Mouse (Mus musculus) embryonic stem cell, embryonic (primary cell): ENCODE data around the gene Fam161b.
"Not testable (repeated sequence)": the region's sequence is repeated elsewhere in the genome, so short reads cannot be mapped to it uniquely, and the experiment has no call there.

Experiments used
- CTCF ChIA-PET, 4 experiments: fragments of 300-600 bp in 2 of 4; fragments of 350-600 bp in 2 of 4; sonication (Branson Sonifier 250); formaldehyde crosslinking; loops; one replicate each; lab custom pipeline; 2022; ENCODE audit warnings: inconsistent platforms in 2 of 4; lab: Charles Lee
- POLR2A ChIA-PET, 4 experiments: fragments of 300-600 bp in 2 of 4; fragments of 350-600 bp in 2 of 4; sonication (Branson Sonifier 250); formaldehyde crosslinking; loops; one replicate each; lab custom pipeline; 2022; ENCODE audit warnings: antibody characterized with exemption in 4 of 4, inconsistent platforms in 1 of 4; lab: Charles Lee

The Fam161b gene

GRCm38 (mm10) chr12:84390336-84390735 lies 28.7 kb upstream of the Fam161b start:
- POLR2A ChIA-PET, result no interaction called here

GRCm38 (mm10) chr12:84388774-84389400 lies 27.3 kb upstream of the Fam161b start:
- POLR2A ChIA-PET, result interaction anchor here in 3 of 4 experiments (0.7 to 1.9 kb wide), 4 partner anchors 11 to 640 kb away, joined by 3 to 6 read pairs (median 4); partner anchors contain the start of genes Bbof1 (in 2 of the 3) and Entpd5 (in 2 of the 3)
- CTCF ChIA-PET, result no interaction called here

More at GRCm38 (mm10) chr12:84390336-84390735, 28.7 kb upstream of the Fam161b start:
- CTCF ChIA-PET, result no interaction called here

- POLR2A ChIA-PET, result interaction anchor here in 2 of 4 experiments (1.0 to 1.9 kb wide), 5 partner anchors 11 to 71 kb away, joined by 3 to 6 read pairs (median 3); partner anchors contain the start of genes Bbof1 (in 2 of the 2), Entpd5 (in 2 of the 2), Rnf113a2 (in 1 of the 2) and Zfp410 (in 1 of the 2)
- CTCF ChIA-PET, result interaction anchor here in 1 of 4 experiments (1.1 kb wide), 1 partner anchor 11 kb away, joined by 4 read pairs; no protein-coding TSS in a partner anchor
These were observed 26.5 kb upstream of the Fam161b start for GRCm38 (mm10) chr12:84388097-84388496.

DNA sequence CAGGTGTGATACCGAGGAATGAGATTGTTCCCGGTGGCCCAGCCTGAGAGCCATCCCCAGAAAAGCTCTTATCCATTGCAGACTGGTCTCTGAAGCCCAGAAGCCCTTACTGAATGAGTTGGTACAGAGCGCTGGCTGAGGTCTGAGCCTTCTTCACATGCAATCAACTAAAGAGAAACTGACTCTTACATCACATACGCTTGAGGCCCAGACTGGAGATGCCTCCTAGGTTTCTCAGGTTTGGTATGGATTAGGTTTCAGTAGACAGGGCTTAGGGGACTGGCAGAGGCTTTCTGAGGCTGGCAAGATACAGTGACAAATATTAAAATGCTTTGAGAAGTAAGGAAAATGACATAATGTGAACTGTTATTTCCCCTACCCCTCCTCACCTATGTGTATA lies 23.8 kb upstream of the Fam161b start:
- ChIA-PET POLR2A (interaction anchor here in 3 of 4 experiments (0.5 to 1.2 kb wide), 5 partner anchors 8 to 611 kb away, joined by 3 to 4 read pairs (median 3); partner anchors contain the start of genes Bbof1 (in 1 of the 3) and Entpd5 (in 1 of the 3)), CTCF (no interaction called here)

GRCm38 (mm10) chr12:84384644-84385081 lies 23.0 kb upstream of the Fam161b start:
- ChIA-PET POLR2A (interaction anchor here in 1 of 4 experiments (0.5 to 1.0 kb wide), 2 partner anchors 10 to 17 kb away, joined by 3 read pairs; no protein-coding TSS in a partner anchor), CTCF (no interaction called here)

- ChIA-PET POLR2A (interaction anchor here in 2 of 4 experiments (1.0 to 2.0 kb wide), 3 partner anchors 10 to 69 kb away, joined by 3 to 4 read pairs (median 4); partner anchors contain the start of genes Aldh6a1 (in 1 of the 2) and Lin52 (in 1 of the 2)), CTCF (no interaction called here)
These were observed 20.7 kb upstream of the Fam161b start for GRCm38 (mm10) chr12:84382369-84382768.

DNA sequence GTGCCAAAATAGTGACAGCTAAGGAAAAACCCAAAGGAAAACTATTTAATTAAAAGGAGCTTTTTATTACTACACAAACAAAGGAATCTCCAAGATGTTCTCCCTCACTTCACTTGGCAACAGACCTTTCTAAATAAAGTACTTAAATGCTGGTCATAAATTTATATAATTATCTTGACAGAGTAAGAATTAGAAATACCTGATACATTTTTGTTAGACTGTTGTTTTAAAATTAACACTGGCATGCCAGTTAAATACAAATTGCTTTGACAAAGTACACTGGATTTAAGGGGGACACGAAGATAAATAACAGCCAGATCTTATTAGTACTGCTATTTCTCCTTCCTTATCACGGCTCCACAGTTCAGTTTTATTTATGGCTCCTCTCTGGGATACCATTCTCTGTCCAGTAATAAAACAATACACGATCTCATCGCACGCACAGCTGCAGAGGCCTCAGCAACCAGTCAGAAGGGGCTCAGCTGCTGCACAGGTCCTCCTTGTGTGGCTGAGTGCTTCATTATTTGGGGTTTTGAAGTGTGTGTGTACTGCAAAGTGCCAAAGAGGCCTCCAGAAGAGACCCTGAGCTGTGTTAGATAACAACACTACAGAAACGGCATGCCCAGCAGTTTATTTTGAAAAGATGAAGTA lies 12.3 kb upstream of the Fam161b start:
- ChIA-PET CTCF (no interaction called here), POLR2A (interaction anchor here in 1 of 4 experiments (1.5 kb wide), 1 partner anchor 10 kb away, joined by 4 read pairs; no protein-coding TSS in a partner anchor)

GRCm38 (mm10) chr12:84371647-84372046 lies 10.0 kb upstream of the Fam161b start:
- CTCF ChIA-PET, result no interaction called here
- POLR2A ChIA-PET, result interaction anchor here in 1 of 4 experiments (1.5 kb wide), 1 partner anchor 17 kb away, joined by 3 read pairs; no protein-coding TSS in a partner anchor

GRCm38 (mm10) chr12:84366971-84367370 lies 5.3 kb upstream of the Fam161b start:
- ChIA-PET CTCF (interaction anchor here in 2 of 4 experiments (0.6 to 1.0 kb wide), 2 partner anchors 40 to 214 kb away, joined by 3 to 11 read pairs; no protein-coding TSS in a partner anchor), POLR2A (interaction anchor here in 2 of 4 experiments (0.7 to 1.6 kb wide), 6 partner anchors 9 to 67 kb away, joined by 3 to 6 read pairs (median 4); partner anchors contain the start of gene Zfp410 (in 1 of the 2))

GRCm38 (mm10) chr12:84365137-84365536 lies 3.5 kb upstream of the Fam161b start:
- ChIA-PET CTCF (no interaction called here), POLR2A (interaction anchor here in 3 of 4 experiments (0.6 to 1.3 kb wide), 3 partner anchors 9 to 647 kb away, joined by 3 to 4 read pairs (median 3); no protein-coding TSS in a partner anchor)

GRCm38 (mm10) chr12:84364291-84364690 lies 2.7 kb upstream of the Fam161b start:
- ChIA-PET CTCF (no interaction called here), POLR2A (interaction anchor here in 2 of 4 experiments (0.6 to 1.3 kb wide), 5 partner anchors 9 to 254 kb away, joined by 3 to 4 read pairs (median 3); no protein-coding TSS in a partner anchor)

GRCm38 (mm10) chr12:84362872-84363271 lies 1.2 kb upstream of the Fam161b start:
- ChIA-PET POLR2A (interaction anchor here in 1 of 4 experiments (1.0 to 1.6 kb wide), 2 partner anchors 11 to 15 kb away, joined by 3 to 6 read pairs; no protein-coding TSS in a partner anchor), CTCF (no interaction called here)

GRCm38 (mm10) chr12:84358699-84359098 lies 2.9 kb downstream of the Fam161b start:
- POLR2A ChIA-PET, CTCF ChIA-PET: not testable (repeated sequence)

GRCm38 (mm10) chr12:84347192-84347591 lies 14.4 kb downstream of the Fam161b start:
- POLR2A ChIA-PET, result interaction anchor here in 2 of 4 experiments (0.7 to 2.8 kb wide), 10 partner anchors 9 to 116 kb away, joined by 3 to 9 read pairs (median 4); partner anchors contain the start of genes Coq6 (in 2 of the 2), Fam161b (in 2 of the 2), Aldh6a1 (in 1 of the 2) and Lin52 (in 1 of the 2)
- CTCF ChIA-PET, result interaction anchor here in 3 of 4 experiments (0.6 to 1.4 kb wide), 4 partner anchors 11 to 215 kb away, joined by 3 to 5 read pairs (median 4); partner anchors contain the start of gene Zfp410 (in 1 of the 3)

- CTCF ChIA-PET, result interaction anchor here in 1 of 4 experiments (0.9 kb wide), 1 partner anchor 11 kb away, joined by 3 read pairs; no protein-coding TSS in a partner anchor
- POLR2A ChIA-PET, result interaction anchor here in 2 of 4 experiments (0.6 to 2.3 kb wide), 4 partner anchors 10 to 333 kb away, joined by 3 to 6 read pairs (median 3); partner anchors contain the start of gene Zfp410 (in 1 of the 2)
These were observed 24.5 kb downstream of the Fam161b start for GRCm38 (mm10) chr12:84336963-84337625.

- ChIA-PET CTCF (interaction anchor here in 2 of 4 experiments (0.5 to 0.6 kb wide), 2 partner anchors 10 to 31 kb away, joined by 3 to 4 read pairs; partner anchors contain the start of gene Zfp410 (in 1 of the 2)), POLR2A (interaction anchor here in 3 of 4 experiments (0.6 to 2.3 kb wide), 5 partner anchors 10 to 133 kb away, joined by 3 to 8 read pairs (median 4); partner anchors contain the start of gene Zfp410 (in 2 of the 3))
These were observed 34.5 kb downstream of the Fam161b start for GRCm38 (mm10) chr12:84327111-84327512.
